ENCODE assay signal across 15 mouse cellular contexts in genomic region chr6:88717143-88718032, GRCm38 (mm10). TPM values are rescaled to one million over a fixed set of nuclear protein-coding genes. Genes with fewer than 3 reads are reported as not detected.
DNase-seq lines count a peak whose midpoint lies in the region; ATAC-seq lines count a peak whose summit lies in the region.
"Had no signal": no experiment of that assay in that cellular context is flagged by ENCODE, and none has a peak within 500 bp of the region (broad histone marks: within the 10 kb centered on the region; RNA-seq: fewer than 3 reads in every experiment).

No protein-coding gene starts in this region.

- no peaks in the 10 kb centered on the region for H3K36me3 ChIP-seq in heart, embryonic 16.5 days (ENCODE audit: control insufficient read depth, insufficient read depth)
- no peaks in the 10 kb centered on the region for H3K36me3 ChIP-seq in hindbrain, embryonic 10.5 days
- H3K36me3 ChIP-seq: embryonic facial prominence, embryonic 15.5 days; limb, embryonic 13.5 days; midbrain, embryonic 10.5 days had no signal

- peak; percentile 37 for DNase-seq in adrenal gland, postnatal 14 days
- DNase-seq in adrenal gland, postnatal 25 days = no peak
- DNase-seq in kidney, adult 11 months = peak; percentile 40
- no peak for DNase-seq in kidney, postnatal 14 days
- DNase-seq in A20 (ENCODE audit: low read depth, low spot score) = peak; percentile 76
- DNase-seq in hindbrain, embryonic 10.5 days (ENCODE audit: low spot score) = no peak
- DNase-seq: cerebellum, adult 11 months; cerebellum, postnatal 14 days; embryo, embryonic 11 days; right cerebral cortex, postnatal 14 days; thymus, postnatal 25 days had no signal

- H3K9me3 ChIP-seq in heart, embryonic 16.5 days (replicated peaks; ENCODE audit: control insufficient read depth, low read length) = no peaks in the 10 kb centered on the region
- H3K9me3 ChIP-seq in hindbrain, embryonic 10.5 days = no peaks in the 10 kb centered on the region
- H3K9me3 ChIP-seq: embryonic facial prominence, embryonic 15.5 days; limb, embryonic 13.5 days; midbrain, embryonic 10.5 days had no signal

- H3K4me3 ChIP-seq in heart, embryonic 16.5 days (ENCODE audit: low read length) = no peak overlapping the region
- no peak overlapping the region for H3K4me3 ChIP-seq in hindbrain, embryonic 10.5 days
- H3K4me3 ChIP-seq: embryonic facial prominence, embryonic 15.5 days; limb, embryonic 13.5 days; midbrain, embryonic 10.5 days had no signal

- WGBS in heart, embryonic 16.5 days = 71% methylated on average over 6 of the region's 6 CpGs
- WGBS in hindbrain, embryonic 10.5 days = 46% methylated on average over 6 of the region's 6 CpGs

- no peaks in the 10 kb centered on the region for H3K27me3 ChIP-seq in heart, embryonic 16.5 days (ENCODE audit: control insufficient read depth, insufficient read depth, low read length)
- H3K27me3 ChIP-seq in hindbrain, embryonic 10.5 days (ENCODE audit: insufficient read depth, poor library complexity, severe bottlenecking) = peaks cover 11% of the 10 kb centered on the region
- H3K27me3 ChIP-seq: embryonic facial prominence, embryonic 15.5 days; limb, embryonic 13.5 days had no signal

- peak overlapping the region; percentile 38 for H3K27ac ChIP-seq in heart, embryonic 16.5 days (ENCODE audit: low read length)
- H3K27ac ChIP-seq in hindbrain, embryonic 10.5 days = no peak overlapping the region
- H3K27ac ChIP-seq: embryonic facial prominence, embryonic 15.5 days; limb, embryonic 13.5 days; midbrain, embryonic 10.5 days had no signal

- no peak overlapping the region for H3K4me2 ChIP-seq in heart, embryonic 16.5 days (ENCODE audit: low read depth, low read length)
- H3K4me2 ChIP-seq: embryonic facial prominence, embryonic 15.5 days; limb, embryonic 13.5 days had no signal

- H3K9ac ChIP-seq in heart, embryonic 16.5 days (ENCODE audit: low read length) = no peak overlapping the region
- H3K9ac ChIP-seq: embryonic facial prominence, embryonic 15.5 days; limb, embryonic 13.5 days had no signal

- peak; percentile 32; the same call in 1 of the 2 replicates for ATAC-seq in heart, embryonic 16.5 days (replicated peaks; ENCODE audit: extremely low read depth, insufficient read depth, low FRiP score)

- no peaks in the 10 kb centered on the region; the same call in 1 of the 2 replicates for H3K4me1 ChIP-seq in heart, embryonic 16.5 days (ENCODE audit: control insufficient read depth, insufficient read depth, low read length)
- H3K4me1 ChIP-seq in hindbrain, embryonic 10.5 days (replicated peaks) = peaks cover 38% of the 10 kb centered on the region
- H3K4me1 ChIP-seq: embryonic facial prominence, embryonic 15.5 days; limb, embryonic 13.5 days had no signal

RNA-seq across cellular contexts. Expression of gene Mgll, which starts 6.8 kb away (rescaled TPM):
- 232 and 279 TPM in 2 replicates for total RNA-seq in adrenal gland, postnatal 14 days (2021)
- total RNA-seq in adrenal gland, postnatal 25 days (2021) = 164 and 179 TPM in 2 replicates
- 54.0 and 65.2 TPM in 2 replicates for polyA plus RNA-seq in heart, embryonic 16.5 days (2015; fragmentation: Nextera tagmentation; extraction: Ambion mirVana)
- polyA plus RNA-seq in hindbrain, embryonic 10.5 days (2016; fragmentation: Nextera tagmentation; extraction: Ambion mirVana) = 4.3 and 10.2 TPM in 2 replicates

Comparison
In these comparisons a context has a peak if more than half of its experiments do, and no peak if none do; other contexts are left out.
1. DNase-seq: peak in adrenal gland, postnatal 14 days (single experiment), kidney, adult 11 months (single experiment) and A20 (single experiment); none in adrenal gland, postnatal 25 days (single experiment), kidney, postnatal 14 days (single experiment) and hindbrain, embryonic 10.5 days (single experiment).